Mouse (Mus musculus) neural tube, embryonic 15.5 days (tissue): ENCODE measurements around the gene Hist1h2bg. TPM values are rescaled to one million over a fixed set of nuclear protein-coding genes. Genes with fewer than 3 reads are reported as not detected.

Experiments used
- ATAC-seq: fragments of 200-750 bp; cut with Nextera tagmentation; 2 replicates; pipeline ENCODE4 v1.8.0; 2017; ENCODE audit warnings: mild to moderate bottlenecking, moderate TSS enrichment, moderate library complexity; ENCODE audit not compliant: low FRiP score
- H3K27ac ChIP-seq: fragments of 300-500 bp; sonication (generic); replicated peaks from 2 replicates; pipeline ENCODE4 v1.5.1; 2015; ENCODE audit warnings: mild to moderate bottlenecking, inconsistent platforms
- H3K27me3 ChIP-seq: fragments of 300-500 bp; sonication (generic); replicated peaks from 2 replicates; pipeline ENCODE4 v1.6.1; 2015; ENCODE audit warnings: inconsistent platforms
- H3K36me3 ChIP-seq: fragments of 300-500 bp; sonication (generic); 2 replicates; pipeline ENCODE4 v1.6.1; 2015; ENCODE audit warnings: inconsistent platforms
- H3K4me1 ChIP-seq: fragments of 300-500 bp; sonication (generic); 2 replicates; pipeline ENCODE4 v1.6.1; 2015; ENCODE audit warnings: inconsistent platforms
- H3K4me2 ChIP-seq: fragments of 300-500 bp; sonication (generic); 2 replicates; pipeline ENCODE4 v1.6.1; 2015; ENCODE audit warnings: inconsistent platforms, mild to moderate bottlenecking, moderate library complexity
- H3K4me3 ChIP-seq: fragments of 300-500 bp; sonication (generic); replicated peaks from 2 replicates; pipeline ENCODE4 v1.5.1; 2015; ENCODE audit warnings: mild to moderate bottlenecking, inconsistent platforms
- H3K9ac ChIP-seq: fragments of 300-500 bp; sonication (generic); replicated peaks from 2 replicates; pipeline ENCODE4 v1.6.1; 2015; ENCODE audit warnings: mild to moderate bottlenecking, inconsistent platforms
- H3K9me3 ChIP-seq: fragments of 300-500 bp; sonication (generic); replicated peaks from 2 replicates; pipeline ENCODE4 v1.6.1; 2016; ENCODE audit warnings: inconsistent platforms
- WGBS: fragments of 180-500 bp; shearing (Covaris S2); methylation state at CpG from one replicate; pipeline ENCODE4 v1.1.7; 2015; ENCODE audit warnings: mixed read lengths; 5-methylcytosine and 5-hydroxymethylcytosine counted together
- polyA plus RNA-seq: library from polyadenylated mRNA; unstranded; fragments of >200 nt; fragmentation: Nextera tagmentation; extraction: Ambion mirVana; gene quantifications from 2 replicates; pipeline ENCODE4 v1.2.1, GENCODE M21; 2015

Hist1h2bg gene
- 2.2 and 2.9 TPM in 2 replicates for polyA plus RNA-seq

DNA sequence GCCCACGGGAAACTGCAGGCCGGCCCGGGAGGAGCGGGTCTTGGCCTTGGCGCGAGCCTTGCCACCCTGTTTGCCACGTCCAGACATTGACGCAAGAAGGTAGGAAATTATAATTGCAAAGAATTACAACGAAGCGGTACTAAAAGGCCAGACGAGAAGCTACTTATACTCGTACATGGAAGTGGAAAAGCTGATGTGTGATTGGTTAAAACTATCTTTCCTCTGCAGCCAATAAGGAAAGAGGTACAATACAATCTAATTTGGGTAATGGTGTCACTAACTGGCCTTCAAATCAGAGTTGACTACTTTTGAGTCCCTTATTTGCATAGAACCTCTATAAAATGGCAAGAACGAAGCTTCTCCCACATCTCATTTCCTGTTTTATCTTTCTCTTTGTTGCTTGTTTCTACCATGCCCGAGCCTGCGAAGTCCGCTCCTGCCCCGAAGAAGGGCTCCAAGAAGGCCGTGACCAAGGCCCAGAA lies at the start of gene Hist1h2bg, which contains the start of gene Hist1h2ae:
Gene Hist1h2bg, plus strand, starts transcription at position 375 of the 482 bp plus-strand sequence.
Gene Hist1h2ae, minus strand, starts transcription at position 199 of the 482 bp plus-strand sequence.
- H3K9me3 ChIP-seq, result no peaks in the 10 kb centered on the region
- H3K4me3 ChIP-seq, result peak within 1 kb of the TSS; percentile 44
- H3K36me3 ChIP-seq, result no peaks in the 10 kb centered on the region
- peak; percentile 92 for ATAC-seq
- H3K4me2 ChIP-seq, result peak within 1 kb of the TSS; percentile 71
- peak within 1 kb of the TSS; percentile 94 for H3K27ac ChIP-seq
- H3K4me1 ChIP-seq, result peaks cover 30% of the 10 kb centered on the region
- whole genome bisulfite sequencing, result under 1% methylated on average over 18 of the region's 18 CpGs
- H3K27me3 ChIP-seq, result no peaks in the 10 kb centered on the region
- peak within 1 kb of the TSS; percentile 53 for H3K9ac ChIP-seq

DNA sequence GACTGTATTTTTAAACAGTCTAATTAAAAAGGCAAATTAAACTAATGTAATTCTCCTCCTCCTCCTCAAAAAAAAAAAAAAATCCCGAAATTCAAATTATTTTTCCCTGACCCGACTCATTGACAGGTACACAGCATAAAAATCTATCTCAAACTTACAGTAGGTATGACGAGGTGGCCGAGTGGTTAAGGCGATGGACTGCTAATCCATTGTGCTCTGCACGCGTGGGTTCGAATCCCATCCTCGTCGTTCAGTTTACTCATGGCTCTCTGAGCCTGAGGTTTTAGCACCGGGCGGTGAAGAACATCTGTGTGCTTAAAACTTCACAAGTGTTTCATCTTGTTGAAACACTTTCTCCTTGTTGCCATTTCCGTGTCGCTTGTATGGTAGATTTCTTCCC lies 49.5 kb upstream of the Hist1h2bg start:
- ATAC-seq, result no peak
- no peaks in the 10 kb centered on the region for H3K27me3 ChIP-seq
- H3K9me3 ChIP-seq, result no peaks in the 10 kb centered on the region
- peaks cover 12% of the 10 kb centered on the region for H3K4me1 ChIP-seq
- WGBS, result 1% methylated on average over 14 of the region's 14 CpGs
- H3K36me3 ChIP-seq, result no peaks in the 10 kb centered on the region
- H3K27ac ChIP-seq, result no peak overlapping the region
- 0 out of 2 replicates have a peak overlapping the region, but pooled peaks have one; percentile 11 for H3K9ac ChIP-seq
- peak overlapping the region; percentile 12 for H3K4me3 ChIP-seq
- H3K4me2 ChIP-seq, result peak overlapping the region; percentile 38

DNA sequence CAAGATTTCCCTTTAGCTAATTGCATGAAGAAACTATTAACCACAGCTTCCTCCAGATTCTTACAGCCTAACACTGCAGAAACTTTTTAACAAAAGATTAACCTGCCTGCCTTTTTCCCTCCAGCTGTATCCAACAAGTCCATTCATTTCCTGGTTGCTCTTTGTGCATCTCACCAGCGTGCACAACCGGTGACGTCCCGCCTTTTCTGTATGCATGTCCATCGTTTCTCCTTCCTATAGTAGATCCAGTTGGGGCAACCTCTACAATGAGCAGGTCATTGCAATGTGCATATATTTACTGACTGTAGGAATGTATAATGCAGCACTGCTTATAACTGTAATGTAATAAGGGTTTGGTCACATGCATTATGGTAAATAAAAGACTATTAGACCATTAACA lies 47.2 kb upstream of the Hist1h2bg start:
- peaks cover 14% of the 10 kb centered on the region for H3K4me1 ChIP-seq
- no peak overlapping the region for H3K27ac ChIP-seq
- H3K4me2 ChIP-seq, result no peak overlapping the region
- H3K9ac ChIP-seq, result no peak overlapping the region
- H3K9me3 ChIP-seq, result no peaks in the 10 kb centered on the region
- WGBS, result 49% methylated on average over 5 of the region's 5 CpGs
- no peak for ATAC-seq
- no peaks in the 10 kb centered on the region for H3K36me3 ChIP-seq
- no peaks in the 10 kb centered on the region for H3K27me3 ChIP-seq
- no peak overlapping the region for H3K4me3 ChIP-seq

DNA sequence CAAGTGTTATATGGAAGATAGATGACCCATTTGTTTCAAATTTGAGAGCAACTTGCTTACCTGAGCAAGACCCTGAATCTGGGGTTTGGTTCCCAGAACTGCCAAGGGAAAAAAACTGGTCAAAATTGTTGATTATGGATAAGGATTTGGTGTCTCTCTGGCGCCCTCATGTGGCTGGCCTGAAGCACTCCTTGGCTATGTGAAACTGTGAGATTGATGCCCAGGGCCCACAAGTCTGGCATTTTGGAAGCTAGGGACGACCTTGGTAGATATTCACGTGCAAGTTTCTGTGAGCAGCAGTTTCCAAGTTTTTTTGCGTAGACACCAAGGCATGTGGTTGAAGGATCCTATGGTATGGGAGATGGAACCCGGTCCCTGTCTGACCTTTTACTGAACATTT lies 46.5 kb upstream of the Hist1h2bg start:
- no peaks in the 10 kb centered on the region for H3K9me3 ChIP-seq
- peaks cover 12% of the 10 kb centered on the region; the same call in 1 of the 2 replicates for H3K4me1 ChIP-seq
- H3K4me2 ChIP-seq, result peak overlapping the region; percentile 34
- H3K27ac ChIP-seq, result no peak overlapping the region
- H3K36me3 ChIP-seq, result no peaks in the 10 kb centered on the region
- H3K4me3 ChIP-seq, result no peak overlapping the region
- H3K27me3 ChIP-seq, result no peaks in the 10 kb centered on the region
- WGBS, result 12% methylated on average over 5 of the region's 5 CpGs
- H3K9ac ChIP-seq, result no peak overlapping the region
- ATAC-seq, result 0 out of 2 replicates have a peak, but pooled peaks have one; percentile 13

DNA sequence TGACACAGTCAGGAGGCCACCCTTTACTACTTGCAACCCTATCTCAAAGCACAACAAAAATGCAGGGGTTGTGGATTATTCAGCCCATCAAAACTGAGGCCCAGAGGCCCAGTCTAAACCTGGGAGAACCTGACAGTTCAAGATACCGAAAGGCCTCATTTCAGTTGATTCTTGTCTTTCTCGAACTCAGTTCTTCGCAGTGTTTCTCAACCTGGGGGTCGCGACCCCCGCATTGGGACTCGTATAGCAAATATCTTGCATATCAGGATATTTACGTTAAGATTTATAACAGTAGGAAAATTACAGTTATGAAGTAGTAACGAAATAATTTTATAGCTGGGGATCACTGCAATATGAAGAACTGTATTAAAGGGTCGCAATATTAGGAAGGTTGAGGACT lies 45.3 kb upstream of the Hist1h2bg start:
- Histone ChIP-seq H3K4me3 (peak overlapping the region; percentile 53), H3K4me1 (peaks cover 17% of the 10 kb centered on the region), H3K9me3 (no peaks in the 10 kb centered on the region), H3K4me2 (peak overlapping the region; percentile 58), H3K27me3 (no peaks in the 10 kb centered on the region), H3K36me3 (no peaks in the 10 kb centered on the region), H3K9ac (no peak overlapping the region), H3K27ac (no peak overlapping the region)
- no peak for ATAC-seq
- WGBS, result 2% methylated on average over 10 of the region's 10 CpGs

DNA sequence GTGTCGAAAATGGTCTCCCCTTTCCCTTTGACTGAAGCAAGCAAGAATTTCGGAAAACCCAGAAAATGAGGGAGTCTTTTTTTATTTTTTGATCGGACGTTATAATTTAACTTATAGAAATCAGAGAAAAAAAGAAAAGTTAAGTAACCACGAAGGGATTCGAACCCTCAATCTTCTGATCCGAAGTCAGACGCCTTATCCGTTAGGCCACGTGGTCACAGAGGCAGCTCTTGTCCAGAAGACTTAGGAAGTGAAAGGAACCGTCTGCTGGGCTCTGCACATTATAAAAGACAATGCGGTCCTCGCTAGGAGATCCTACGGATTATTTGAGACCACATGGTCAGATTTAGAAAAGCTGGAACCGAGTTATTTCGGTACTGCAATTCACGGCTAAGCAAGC lies 44.9 kb upstream of the Hist1h2bg start:
- H3K9ac ChIP-seq, result peak overlapping the region; percentile 48; the same call in 1 of the 2 replicates

DNA sequence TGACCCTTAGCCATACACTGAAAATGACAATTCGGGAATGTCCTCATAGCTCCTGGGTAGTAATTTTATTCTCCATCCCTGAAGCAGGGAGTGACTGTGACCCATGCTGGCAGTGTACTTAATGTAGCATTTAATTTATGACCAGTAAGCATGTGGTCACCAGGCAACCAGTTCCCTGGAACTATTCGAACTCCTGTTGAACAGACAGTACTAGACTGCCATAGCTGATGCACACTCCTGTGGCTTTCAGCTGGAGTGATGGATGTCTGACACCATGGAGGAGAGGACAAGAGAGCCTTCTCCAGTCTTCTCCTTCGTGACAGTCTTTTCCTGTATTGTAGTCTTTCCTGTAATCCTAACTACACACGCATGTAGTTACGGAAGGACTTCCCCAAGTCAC lies 42.2 kb upstream of the Hist1h2bg start:
- 33% methylated on average over 5 of the region's 5 CpGs for WGBS
- Histone ChIP-seq H3K4me2 (no peak overlapping the region), H3K9me3 (no peaks in the 10 kb centered on the region), H3K36me3 (no peaks in the 10 kb centered on the region), H3K27me3 (no peaks in the 10 kb centered on the region), H3K4me3 (no peak overlapping the region), H3K4me1 (peaks cover 32% of the 10 kb centered on the region), H3K27ac (no peak overlapping the region), H3K9ac (no peak overlapping the region)
- no peak for ATAC-seq

More for the DNA sequence above, 44.9 kb upstream of the Hist1h2bg start:
- peak overlapping the region; percentile 81 for H3K27ac ChIP-seq
- H3K9me3 ChIP-seq, result no peaks in the 10 kb centered on the region
- H3K4me3 ChIP-seq, result peak overlapping the region; percentile 53
- H3K4me2 ChIP-seq, result peak overlapping the region; percentile 58
- no peaks in the 10 kb centered on the region for H3K36me3 ChIP-seq
- peaks cover 17% of the 10 kb centered on the region for H3K4me1 ChIP-seq
- ATAC-seq, result peak; percentile 60; the same call in 1 of the 2 replicates
- under 1% methylated on average over 17 of the region's 17 CpGs for WGBS
- no peaks in the 10 kb centered on the region for H3K27me3 ChIP-seq

DNA sequence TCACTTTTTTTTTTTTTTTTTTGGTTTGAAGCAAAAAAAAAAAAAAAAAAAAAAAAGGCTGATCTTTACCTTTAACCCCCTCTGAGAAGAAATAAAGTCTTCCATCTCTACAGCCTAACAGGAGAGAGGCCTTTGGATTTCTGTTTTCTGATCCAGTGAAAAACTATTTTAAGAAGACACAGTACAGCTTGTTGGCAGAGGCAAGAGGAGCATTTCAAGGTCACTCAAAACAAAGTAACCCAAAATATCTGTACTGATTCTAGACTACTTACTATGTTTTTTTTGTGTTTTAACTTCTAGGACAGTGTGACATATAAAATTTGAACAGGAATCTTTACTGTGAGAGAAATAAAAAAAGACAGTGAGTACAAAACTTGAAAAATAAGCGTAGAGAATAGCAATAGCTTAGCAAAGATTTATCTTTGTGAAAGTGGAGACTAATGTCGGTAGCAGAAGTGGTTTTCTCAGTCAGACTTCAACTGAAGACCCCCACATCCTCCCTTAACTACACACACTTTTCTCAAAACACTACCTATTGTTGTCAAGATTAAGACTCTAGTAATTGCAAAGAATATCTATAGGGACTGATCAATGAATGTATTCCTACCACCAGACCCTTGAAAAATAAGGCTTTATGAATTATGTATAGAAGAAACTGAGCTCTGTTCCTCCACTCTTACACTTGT lies 41.6 kb upstream of the Hist1h2bg start:
- H3K4me1 ChIP-seq, result peaks cover 38% of the 10 kb centered on the region
- peak overlapping the region; percentile 73 for H3K9ac ChIP-seq
- H3K9me3 ChIP-seq, result no peaks in the 10 kb centered on the region
- WGBS, result 26% methylated on average over 2 of the region's 2 CpGs
- no peaks in the 10 kb centered on the region for H3K27me3 ChIP-seq
- H3K4me2 ChIP-seq, result peak overlapping the region; percentile 87
- ATAC-seq, result no peak
- peak overlapping the region; percentile 56 for H3K4me3 ChIP-seq
- no peaks in the 10 kb centered on the region for H3K36me3 ChIP-seq
- peak overlapping the region; percentile 96 for H3K27ac ChIP-seq

DNA sequence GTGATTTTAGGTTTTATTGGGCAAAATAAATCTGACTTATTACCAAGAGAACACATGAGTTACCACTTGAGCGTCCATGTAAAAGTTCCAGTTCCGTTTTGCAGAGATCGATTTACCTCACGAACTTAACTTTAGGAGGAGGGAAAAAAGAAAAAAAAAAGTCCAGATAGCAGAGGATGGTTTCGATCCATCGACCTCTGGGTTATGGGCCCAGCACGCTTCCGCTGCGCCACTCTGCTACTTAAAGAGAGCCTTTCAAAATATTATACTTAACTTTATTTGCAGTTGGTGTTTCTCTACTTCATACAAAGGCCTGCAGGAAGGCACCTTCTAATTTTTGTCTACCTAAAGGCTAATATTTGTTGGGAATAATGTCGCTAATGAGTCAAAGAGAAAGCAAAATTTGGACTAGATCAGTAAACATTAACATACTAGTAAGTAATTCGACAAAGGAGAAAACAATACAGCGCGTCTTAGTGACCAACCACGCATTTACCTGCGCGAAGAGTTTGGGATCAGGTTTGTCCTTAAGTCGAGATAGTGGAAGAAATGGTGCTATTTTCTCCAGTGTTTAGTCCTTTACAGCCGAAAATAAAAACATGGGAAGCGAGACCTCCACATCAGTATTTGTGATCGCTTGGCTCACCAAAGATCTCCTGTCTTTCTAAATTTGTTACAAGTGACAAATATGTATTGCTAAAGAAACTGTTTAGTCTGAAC lies 40.9 kb upstream of the Hist1h2bg start:
- Histone ChIP-seq H3K4me2 (peak overlapping the region; percentile 87), H3K4me3 (peak overlapping the region; percentile 56), H3K36me3 (no peaks in the 10 kb centered on the region), H3K4me1 (peaks cover 39% of the 10 kb centered on the region), H3K27ac (peak overlapping the region; percentile 96), H3K27me3 (no peaks in the 10 kb centered on the region), H3K9ac (peak overlapping the region; percentile 73), H3K9me3 (no peaks in the 10 kb centered on the region)
- WGBS, result 0% methylated on average over 20 of the region's 20 CpGs
- peak; percentile 20; the same call in 1 of the 2 replicates for ATAC-seq

DNA sequence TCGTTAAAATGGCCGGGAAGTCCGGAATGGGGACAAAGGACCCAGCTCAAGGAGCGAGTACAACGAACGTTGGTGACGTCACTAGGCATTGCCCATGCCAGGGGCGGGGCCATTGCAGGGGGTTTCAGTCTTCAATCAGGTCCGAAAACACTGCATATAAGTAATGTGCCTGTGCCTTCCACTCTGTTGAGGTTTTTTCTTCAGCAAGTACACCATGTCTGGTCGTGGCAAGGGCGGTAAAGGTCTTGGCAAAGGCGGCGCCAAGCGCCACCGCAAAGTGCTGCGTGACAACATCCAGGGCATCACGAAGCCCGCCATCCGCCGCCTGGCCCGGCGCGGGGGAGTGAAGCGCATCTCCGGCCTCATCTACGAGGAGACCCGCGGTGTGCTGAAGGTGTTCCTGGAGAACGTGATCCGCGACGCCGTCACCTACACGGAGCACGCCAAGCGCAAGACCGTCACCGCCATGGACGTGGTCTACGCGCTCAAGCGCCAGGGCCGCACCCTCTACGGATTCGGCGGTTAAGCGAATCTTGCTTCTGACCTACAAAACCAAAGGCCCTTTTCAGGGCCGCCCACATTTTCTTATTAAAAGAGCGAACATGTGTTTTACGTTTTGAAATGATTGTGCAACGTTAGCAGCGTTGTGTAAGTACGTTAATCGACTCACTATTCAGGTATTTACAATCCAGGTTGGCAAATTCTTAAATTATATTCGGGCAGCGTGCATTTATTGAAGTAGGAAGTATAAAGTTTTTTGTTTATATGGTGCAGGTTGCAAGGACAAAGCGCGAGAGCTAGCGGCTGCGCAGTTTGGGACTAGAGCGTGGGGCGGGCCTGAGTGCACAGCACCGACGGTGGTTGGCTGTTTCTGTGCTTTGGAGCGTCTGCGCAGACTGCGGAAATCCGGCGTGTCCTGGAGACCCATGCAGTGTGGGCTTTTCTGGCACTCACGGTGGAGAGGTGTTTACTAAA lies 40.0 kb upstream of the Hist1h2bg start, which contains the start of gene Hist1h4h:
Gene Hist1h4h, plus strand, starts transcription at position 150 of the 975 bp plus-strand sequence.
- peaks cover 34% of the 10 kb centered on the region for H3K4me1 ChIP-seq
- no peaks in the 10 kb centered on the region for H3K27me3 ChIP-seq
- H3K4me2 ChIP-seq, result peak within 1 kb of the TSS; percentile 87
- under 1% methylated on average over 62 of the region's 70 CpGs for WGBS
- H3K27ac ChIP-seq, result peak within 1 kb of the TSS; percentile 96
- no peaks in the 10 kb centered on the region for H3K9me3 ChIP-seq
- ATAC-seq, result peak; percentile 89
- H3K4me3 ChIP-seq, result peak within 1 kb of the TSS; percentile 56
- no peaks in the 10 kb centered on the region for H3K36me3 ChIP-seq
- H3K9ac ChIP-seq, result peak within 1 kb of the TSS; percentile 73
